In the genomic region with DNA sequence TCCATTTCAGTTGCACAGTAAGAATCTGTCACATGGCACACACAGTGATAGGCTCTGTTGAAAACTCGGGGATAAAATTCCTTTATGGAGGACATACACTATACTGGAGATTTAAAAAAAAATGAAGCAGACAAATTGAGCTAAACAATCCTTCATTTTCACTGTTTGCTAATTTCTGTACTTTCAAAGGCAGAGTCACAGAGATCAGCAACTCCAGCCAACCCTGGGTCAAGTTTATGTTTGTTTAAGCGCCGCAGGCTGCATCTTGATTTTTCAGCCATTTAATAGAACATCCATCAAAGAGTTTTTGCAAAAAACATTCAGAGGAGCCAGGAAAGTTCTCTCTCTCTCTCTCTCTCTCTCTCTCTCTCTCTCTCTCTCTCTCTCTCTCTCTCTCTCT, we compare ENCODE assay signal across 24 mouse cellular contexts.
"Had no signal": no experiment of that assay in that cellular context is flagged by ENCODE, and none has a peak within 500 bp of the region (broad histone marks: within the 10 kb centered on the region; RNA-seq: fewer than 3 reads in every experiment).

No protein-coding gene starts in this region.

- H3K4me2 ChIP-seq: heart, embryonic 12.5 days; hindbrain, embryonic 12.5 days; hindbrain, embryonic 14.5 days; intestine, embryonic 15.5 days; limb, embryonic 12.5 days had no signal

- H3K9me3 ChIP-seq: heart, embryonic 10.5 days; heart, embryonic 12.5 days; hindbrain, embryonic 10.5 days; hindbrain, embryonic 12.5 days; intestine, embryonic 15.5 days; limb, embryonic 10.5 days; limb, embryonic 12.5 days had no signal

- H3K4me3 ChIP-seq: gastrocnemius, adult 2 months; heart, embryonic 10.5 days; heart, embryonic 12.5 days; hindbrain, embryonic 10.5 days; hindbrain, embryonic 12.5 days; intestine, embryonic 15.5 days; layer of hippocampus, adult 2 months; left cerebral cortex, adult 2 months; limb, embryonic 10.5 days; limb, embryonic 12.5 days had no signal

- DNase-seq: gastrocnemius, adult 2 months; gastrocnemius, postnatal 10 days; gastrocnemius, postnatal 25 days; heart, adult 18-20 months; heart, postnatal 10 days; heart, postnatal 4 days; kidney, adult 2 months; kidney, adult 9 months; kidney, postnatal 36 days; liver had no signal

- H3K27me3 ChIP-seq: heart, embryonic 12.5 days; hindbrain, embryonic 12.5 days; intestine, embryonic 15.5 days had no signal

- H3K36me3 ChIP-seq: heart, embryonic 10.5 days; heart, embryonic 12.5 days; hindbrain, embryonic 10.5 days; hindbrain, embryonic 12.5 days; intestine, embryonic 15.5 days; limb, embryonic 10.5 days; limb, embryonic 12.5 days had no signal

- H3K27ac ChIP-seq: gastrocnemius, adult 2 months; heart, embryonic 10.5 days; hindbrain, embryonic 10.5 days; hindbrain, embryonic 12.5 days; hindbrain, embryonic 14.5 days; intestine, embryonic 15.5 days; layer of hippocampus, adult 2 months; left cerebral cortex, adult 2 months; limb, embryonic 10.5 days; limb, embryonic 12.5 days had no signal

- H3K9ac ChIP-seq: heart, embryonic 12.5 days; hindbrain, embryonic 12.5 days; hindbrain, embryonic 14.5 days; intestine, embryonic 15.5 days; limb, embryonic 12.5 days had no signal

- H3K4me1 ChIP-seq: heart, embryonic 10.5 days; hindbrain, embryonic 12.5 days; intestine, embryonic 15.5 days; limb, embryonic 10.5 days; limb, embryonic 12.5 days had no signal

- ATAC-seq: forebrain, embryonic 16.5 days; hindbrain, embryonic 16.5 days; inflammation-experienced regulatory T-cells, adult 6 months; intestine, embryonic 15.5 days; intestine, postnatal 0 days had no signal
